Mouse (Mus musculus): ENCODE results near the gene Slc38a3.

Gene Slc38a3

GRCm38 (mm10) chr9:107696845-107697610, 27.7 kb upstream of the Slc38a3 start:
- in situ Hi-C loops (cut with MboI; ENCODE audit: low pct_unique_long_range_greater_than_20kb in 1 of 2, low sequenced_read_pairs in 2 of 2, unreplicated experiment in 1 of 2) = no loop called here

DNA sequence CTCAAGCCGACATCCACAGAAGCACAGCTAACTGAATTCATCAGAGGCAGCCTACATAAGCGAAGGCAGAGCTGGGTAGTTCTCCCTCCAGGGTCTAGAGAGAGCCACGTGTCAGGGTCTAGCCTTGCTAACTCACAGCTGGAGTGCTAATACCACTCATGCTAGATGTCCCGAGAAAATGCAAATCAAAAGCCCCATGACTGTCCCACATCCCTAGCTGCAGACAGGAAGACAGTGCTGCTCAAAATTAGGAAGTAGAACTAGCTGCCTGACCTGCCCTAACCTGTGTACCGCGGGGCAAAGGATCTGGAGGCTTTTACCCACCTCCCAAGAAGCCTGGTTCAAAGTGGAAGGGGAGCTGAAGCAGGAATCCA, 26.8 kb upstream of the Slc38a3 start:
- in situ Hi-C loops (cut with MboI; ENCODE audit: low pct_unique_long_range_greater_than_20kb in 1 of 2, low sequenced_read_pairs in 2 of 2, unreplicated experiment in 1 of 2) = no loop called here

DNA sequence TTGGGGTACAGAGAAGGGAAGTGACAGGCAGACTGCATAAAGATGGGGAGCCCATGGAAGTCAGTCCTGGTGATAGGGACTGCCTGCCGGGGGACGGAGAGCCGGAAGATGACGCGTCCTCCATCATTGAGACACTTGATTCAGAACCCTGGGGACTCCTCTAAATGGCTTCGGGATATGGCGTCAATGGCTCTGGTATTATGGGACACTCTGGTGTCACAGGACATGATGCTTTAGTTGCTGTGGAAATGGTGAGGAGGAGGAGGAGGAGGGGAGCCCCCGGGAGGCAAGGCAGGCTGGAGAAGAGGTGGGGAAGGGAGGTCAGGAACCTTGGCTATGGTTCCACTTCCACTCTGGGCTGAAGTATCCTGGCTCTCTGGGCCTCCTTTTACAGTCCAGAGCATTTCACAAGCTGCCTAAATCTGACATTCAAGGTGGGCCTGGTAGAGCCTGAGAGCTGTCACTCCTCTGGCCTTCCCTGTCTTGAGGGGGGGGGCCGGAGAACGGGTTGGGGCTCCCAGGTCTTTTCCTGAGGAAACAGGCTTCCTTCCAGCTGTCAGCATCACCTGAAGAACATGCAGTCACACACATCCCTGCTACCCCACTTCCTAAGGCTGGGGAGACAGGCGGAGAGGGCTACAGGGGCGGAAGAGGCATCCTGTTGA, 26.2 kb upstream of the Slc38a3 start:
- in situ Hi-C loops (cut with MboI; ENCODE audit: low pct_unique_long_range_greater_than_20kb in 1 of 2, low sequenced_read_pairs in 2 of 2, unreplicated experiment in 1 of 2) = no loop called here

GRCm38 (mm10) chr9:107694627-107695026, 25.3 kb upstream of the Slc38a3 start:
- in situ Hi-C loops (cut with MboI; ENCODE audit: low pct_unique_long_range_greater_than_20kb in 1 of 2, low sequenced_read_pairs in 2 of 2, unreplicated experiment in 1 of 2) = no loop called here

- in situ Hi-C loops (cut with MboI; ENCODE audit: low pct_unique_long_range_greater_than_20kb in 1 of 2, low sequenced_read_pairs in 2 of 2, unreplicated experiment in 1 of 2) = no loop called here
These were observed 24.2 kb upstream of the Slc38a3 start for GRCm38 (mm10) chr9:107693433-107693987.

GRCm38 (mm10) chr9:107692785-107693184, 23.5 kb upstream of the Slc38a3 start:
- in situ Hi-C loops (cut with MboI; ENCODE audit: low pct_unique_long_range_greater_than_20kb in 1 of 2, low sequenced_read_pairs in 2 of 2, unreplicated experiment in 1 of 2) = no loop called here

DNA sequence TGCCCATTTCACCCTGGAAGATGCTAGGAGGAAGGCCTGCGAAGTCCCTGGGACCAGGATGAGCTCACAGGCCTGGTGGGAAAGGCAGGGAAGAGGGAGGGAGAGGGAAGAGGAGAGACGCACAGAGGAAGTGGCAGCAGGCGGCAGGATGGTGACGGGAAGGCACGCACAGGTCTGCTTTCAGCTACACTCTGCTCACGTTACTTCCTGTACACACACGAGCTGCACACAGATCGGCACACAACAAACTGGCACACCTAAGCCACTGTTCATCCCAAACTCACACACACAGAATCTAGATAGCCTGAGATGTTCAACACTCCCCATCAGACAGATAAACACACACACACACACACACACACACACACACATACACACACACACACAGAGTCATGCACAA, 21.1 kb upstream of the Slc38a3 start:
- in situ Hi-C loops (cut with MboI; ENCODE audit: low pct_unique_long_range_greater_than_20kb in 1 of 2, low sequenced_read_pairs in 2 of 2, unreplicated experiment in 1 of 2) = no loop called here

DNA sequence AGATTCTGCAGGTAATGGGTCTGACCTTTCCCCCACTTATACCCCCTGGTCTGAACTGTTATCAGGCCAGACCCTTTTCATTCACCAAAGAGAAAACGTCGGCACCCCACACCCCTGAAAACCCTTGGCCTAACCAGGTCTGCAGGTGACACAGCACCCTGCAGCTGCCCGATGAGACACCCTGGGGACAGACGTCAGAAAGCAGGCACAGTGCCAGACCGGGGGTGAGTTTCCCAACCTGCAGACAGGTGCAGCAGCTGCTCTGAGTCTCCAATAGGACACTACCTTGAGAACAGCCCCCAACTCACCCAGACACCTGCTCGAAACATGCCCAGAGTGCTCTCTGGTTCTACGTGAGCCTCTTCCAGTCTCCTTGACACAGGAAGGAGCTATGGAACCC, 19.6 kb upstream of the Slc38a3 start:
- in situ Hi-C loops (cut with MboI; ENCODE audit: low pct_unique_long_range_greater_than_20kb in 1 of 2, low sequenced_read_pairs in 2 of 2, unreplicated experiment in 1 of 2) = loop anchor here (5.0 kb wide), 1 partner anchor 48 kb away; no protein-coding TSS in a partner anchor

GRCm38 (mm10) chr9:107688415-107688814, 19.1 kb upstream of the Slc38a3 start:
- in situ Hi-C loops (cut with MboI; ENCODE audit: low pct_unique_long_range_greater_than_20kb in 1 of 2, low sequenced_read_pairs in 2 of 2, unreplicated experiment in 1 of 2) = loop anchor here (5.0 kb wide), 1 partner anchor 49 kb away; no protein-coding TSS in a partner anchor

DNA sequence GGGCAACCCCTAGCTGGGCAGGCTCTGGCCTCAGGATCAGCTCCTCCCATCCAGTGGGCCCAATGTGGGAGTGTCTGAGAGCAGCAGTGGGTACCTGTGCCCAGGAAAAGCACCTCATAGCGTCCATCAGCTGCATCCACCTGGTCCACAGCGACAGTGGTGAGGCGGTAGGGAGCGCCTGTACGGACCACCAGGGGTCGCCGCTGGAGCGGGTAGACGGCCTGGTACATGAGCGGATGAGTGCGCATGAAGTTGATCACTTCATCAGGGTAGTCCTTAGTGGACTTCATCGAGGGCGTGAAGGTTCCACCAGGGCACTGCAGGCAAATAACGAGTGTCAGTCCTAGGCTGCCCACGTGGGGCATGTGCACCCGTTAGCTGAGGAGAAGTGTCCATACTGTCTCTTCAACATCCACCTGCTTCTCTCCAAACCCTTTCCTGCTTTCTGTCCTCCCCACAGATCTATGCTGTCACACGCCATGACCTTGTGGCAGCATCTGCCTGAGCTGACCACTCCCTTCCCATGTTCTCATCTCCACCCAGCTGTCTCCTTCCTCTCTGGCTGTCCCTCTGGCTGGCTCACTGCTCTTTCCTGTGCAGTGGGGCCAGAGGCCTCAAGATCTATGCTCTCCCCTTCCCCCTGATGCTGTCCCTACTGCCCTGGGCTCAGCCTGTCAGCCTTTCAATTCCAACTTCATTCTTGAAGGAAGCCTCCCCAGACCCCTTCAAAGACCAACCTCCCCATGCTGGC, 16.1 kb upstream of the Slc38a3 start:
- in situ Hi-C loops (cut with MboI; ENCODE audit: low pct_unique_long_range_greater_than_20kb in 1 of 2, low sequenced_read_pairs in 2 of 2, unreplicated experiment in 1 of 2) = loop anchor here (5.0 kb wide), 1 partner anchor 52 kb away; no protein-coding TSS in a partner anchor

DNA sequence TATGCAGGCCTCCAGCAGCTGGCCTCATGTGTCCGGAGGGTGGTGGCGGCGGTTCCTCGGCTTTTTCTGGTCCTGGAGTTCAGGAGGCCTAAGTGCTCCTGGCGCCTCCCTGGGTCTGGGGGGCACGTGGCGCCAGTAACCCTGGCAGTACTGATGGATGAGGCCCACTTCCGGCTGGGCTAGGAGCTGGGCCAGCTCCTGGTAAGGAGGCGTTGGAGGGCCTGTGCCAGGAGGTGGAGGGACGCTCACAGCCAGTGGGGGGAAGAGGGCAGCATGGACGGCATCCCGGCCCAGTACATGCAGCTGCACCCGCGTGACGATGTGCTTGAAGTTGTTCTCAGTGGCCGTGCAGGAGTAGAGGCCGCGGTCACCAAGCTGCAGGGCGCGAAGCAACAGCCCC, 13.1 kb upstream of the Slc38a3 start:
- in situ Hi-C loops (cut with MboI; ENCODE audit: low pct_unique_long_range_greater_than_20kb in 1 of 2, low sequenced_read_pairs in 2 of 2, unreplicated experiment in 1 of 2) = no loop called here

DNA sequence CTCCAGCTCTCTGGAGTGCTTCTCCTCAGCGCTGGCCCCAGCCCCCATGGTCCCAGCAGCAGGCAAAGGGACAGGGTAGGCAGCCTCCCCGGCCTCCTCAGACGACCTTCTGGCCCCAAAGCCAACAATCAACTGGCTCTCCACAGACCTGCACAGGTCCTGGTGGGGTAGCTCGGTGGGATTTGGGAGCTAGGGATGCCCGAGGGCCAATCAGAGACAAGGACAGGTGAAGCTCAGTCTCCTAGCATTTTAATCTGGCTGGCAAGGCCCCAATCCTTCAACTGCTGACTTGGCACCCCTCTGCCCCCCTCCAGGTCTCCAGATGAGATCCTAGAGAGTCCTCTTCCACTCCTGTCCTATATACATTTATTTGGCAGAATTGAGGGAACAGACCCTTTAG, 10.2 kb upstream of the Slc38a3 start, which contains the start of gene Gnat1:
Gnat1 (minus strand) TSS at position 212 of the 400 bp plus-strand sequence.
- in situ Hi-C loops (cut with MboI; ENCODE audit: low pct_unique_long_range_greater_than_20kb in 1 of 2, low sequenced_read_pairs in 2 of 2, unreplicated experiment in 1 of 2) = loop anchor here in 1 of 2 experiments (5.0 kb wide), 1 partner anchor 77 kb away; no protein-coding TSS in a partner anchor

- in situ Hi-C loops (cut with MboI; ENCODE audit: low pct_unique_long_range_greater_than_20kb in 1 of 2, low sequenced_read_pairs in 2 of 2, unreplicated experiment in 1 of 2) = loop anchor here in 1 of 2 experiments (5.0 kb wide), 1 partner anchor 77 kb away; no protein-coding TSS in a partner anchor
These were observed 9.5 kb upstream of the Slc38a3 start for GRCm38 (mm10) chr9:107678861-107679260.

DNA sequence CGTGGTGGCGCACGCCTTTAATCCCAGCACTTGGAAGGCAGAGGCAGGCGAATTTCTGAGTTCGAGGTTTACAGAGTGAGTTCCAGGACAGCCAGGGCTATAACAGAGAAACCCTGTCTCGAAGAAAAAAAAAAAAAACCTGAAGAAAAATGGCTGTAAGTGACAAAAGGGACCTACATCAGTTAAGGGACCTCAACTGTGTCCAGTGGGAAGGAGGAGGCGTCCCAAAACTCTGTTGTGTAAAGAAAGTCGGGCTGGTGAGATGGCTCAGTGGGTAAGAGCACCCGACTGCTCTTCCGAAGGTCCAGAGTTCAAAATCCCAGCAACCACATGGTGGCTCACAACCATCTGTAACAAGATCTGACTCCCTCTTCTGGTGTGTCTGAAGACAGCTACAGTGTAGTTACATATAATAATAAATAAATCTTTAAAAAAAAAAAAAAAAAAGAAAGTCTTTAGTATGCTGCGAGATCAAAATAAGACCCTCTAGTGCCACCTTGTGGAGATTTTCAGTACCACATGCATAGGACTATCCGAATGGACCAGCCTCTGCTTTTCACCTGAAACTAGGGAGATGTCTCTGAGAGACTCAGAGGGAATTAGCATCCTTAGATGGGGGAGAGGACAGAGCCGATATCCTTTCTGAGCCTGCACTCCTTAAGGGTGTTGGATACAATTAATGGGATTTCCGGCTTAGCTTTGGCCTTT, 8.6 kb upstream of the Slc38a3 start:
- in situ Hi-C loops (cut with MboI; ENCODE audit: low pct_unique_long_range_greater_than_20kb in 1 of 2, low sequenced_read_pairs in 2 of 2, unreplicated experiment in 1 of 2) = loop anchor here in 1 of 2 experiments (5.0 kb wide), 1 partner anchor 76 kb away; no protein-coding TSS in a partner anchor

DNA sequence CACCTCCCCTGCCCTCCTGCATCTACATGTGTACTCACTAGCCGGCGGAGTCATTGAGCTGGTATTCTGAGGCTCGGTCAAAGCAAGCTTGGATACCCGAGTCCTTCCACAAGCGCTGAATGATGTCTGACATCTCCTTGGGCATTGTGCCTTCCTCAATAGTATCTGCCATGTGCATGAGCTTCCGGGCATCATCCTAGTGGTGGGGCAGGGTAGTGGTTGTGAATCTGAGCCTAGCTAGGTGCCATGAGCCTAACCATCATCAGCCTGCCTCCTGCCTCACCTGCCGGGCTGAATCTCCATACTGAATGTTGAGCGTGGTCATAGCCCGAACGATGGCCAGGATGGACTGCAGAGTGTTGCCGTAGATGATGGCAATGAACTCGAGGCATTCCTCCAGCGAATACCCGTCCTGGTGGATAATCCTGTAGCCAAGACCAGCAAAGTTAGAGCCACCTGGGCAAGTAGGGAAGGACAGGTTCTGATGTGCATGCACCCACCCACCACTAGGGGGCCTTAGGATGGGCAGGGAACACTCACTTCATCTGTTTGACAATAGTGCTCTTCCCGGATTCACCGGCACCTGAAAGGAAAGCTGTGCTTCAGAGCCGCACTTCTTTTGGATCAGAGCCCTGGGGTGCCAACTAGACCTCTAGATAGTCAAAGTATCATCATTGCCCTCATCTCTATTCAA, 7.9 kb upstream of the Slc38a3 start:
- in situ Hi-C loops (cut with MboI; ENCODE audit: low pct_unique_long_range_greater_than_20kb in 1 of 2, low sequenced_read_pairs in 2 of 2, unreplicated experiment in 1 of 2) = loop anchor here in 1 of 2 experiments (5.0 kb wide), 1 partner anchor 75 kb away; no protein-coding TSS in a partner anchor

- in situ Hi-C loops (cut with MboI; ENCODE audit: low pct_unique_long_range_greater_than_20kb in 1 of 2, low sequenced_read_pairs in 2 of 2, unreplicated experiment in 1 of 2) = loop anchor here in 1 of 2 experiments (5.0 kb wide), 1 partner anchor 74 kb away; no protein-coding TSS in a partner anchor
These were observed 7.0 kb upstream of the Slc38a3 start for GRCm38 (mm10) chr9:107676302-107676701.

- in situ Hi-C loops (cut with MboI; ENCODE audit: low pct_unique_long_range_greater_than_20kb in 1 of 2, low sequenced_read_pairs in 2 of 2, unreplicated experiment in 1 of 2) = loop anchor here in 1 of 2 experiments (5.0 kb wide), 1 partner anchor 73 kb away; no protein-coding TSS in a partner anchor
These were observed 6.5 kb upstream of the Slc38a3 start for GRCm38 (mm10) chr9:107675671-107676301.
